Mouse (Mus musculus): ENCODE results near the gene Tas1r1.

Gene Tas1r1

DNA sequence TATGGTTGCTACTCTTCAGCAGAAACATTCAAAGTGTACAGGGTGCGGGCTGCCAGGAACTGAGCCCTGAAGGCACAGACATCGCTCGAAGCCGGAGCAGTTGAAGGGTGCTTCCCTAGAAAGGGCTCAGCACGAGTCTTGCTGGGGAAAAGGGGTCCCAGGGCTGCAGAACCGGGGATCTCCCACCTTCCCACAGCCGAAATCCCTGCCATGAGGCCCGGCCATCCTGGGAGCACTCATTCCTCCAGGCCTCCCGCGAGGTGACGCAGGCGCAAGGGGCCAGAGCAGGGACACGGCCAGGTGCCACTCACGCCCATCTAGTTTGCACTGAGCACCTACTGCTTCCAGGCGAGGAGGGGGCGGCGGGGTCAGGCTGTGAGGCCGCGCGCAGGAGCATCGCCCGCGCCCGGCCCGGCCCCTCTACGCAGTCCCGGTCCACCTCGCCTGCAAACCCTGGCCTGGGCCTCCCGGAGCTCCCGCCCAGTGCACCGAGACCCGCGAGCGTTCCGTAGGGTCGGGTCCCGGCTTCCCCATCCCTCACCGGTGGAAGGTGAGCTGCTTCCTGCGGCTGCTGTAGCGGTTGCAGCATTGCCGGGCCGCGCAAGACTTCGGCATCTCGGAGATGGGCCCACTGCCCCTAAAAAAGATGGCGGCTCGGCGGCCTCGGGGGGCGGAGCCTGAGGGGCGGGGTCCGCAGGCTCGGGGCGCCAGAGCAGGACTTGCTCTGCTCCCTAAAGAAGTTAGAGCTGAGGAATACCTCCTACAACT lies 49.8 kb downstream of the Tas1r1 start, which contains the start of gene Thap3:
Gene Thap3, minus strand, starts transcription at position 656 of the 768 bp plus-strand sequence.
- DNase-seq (ENCODE audit: low spot score), result peak; percentile 61

DNA sequence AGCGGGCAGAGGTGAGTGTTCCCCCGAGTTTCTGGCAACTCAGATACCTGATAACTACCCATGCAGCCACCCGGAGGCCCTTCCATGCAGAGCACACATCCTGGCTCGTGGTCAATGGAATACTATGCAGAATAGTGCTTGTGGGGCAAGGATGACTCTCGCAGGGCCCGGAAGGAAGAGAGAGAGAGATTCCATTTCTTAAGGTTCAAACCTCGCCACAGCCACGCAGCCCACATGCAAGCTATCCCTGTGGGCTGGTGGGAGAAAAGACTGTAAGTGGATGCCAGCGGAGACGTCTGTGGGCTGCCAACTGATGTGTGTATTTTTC lies 50.4 kb downstream of the Tas1r1 start:
- no peak for DNase-seq (ENCODE audit: low spot score)

DNA sequence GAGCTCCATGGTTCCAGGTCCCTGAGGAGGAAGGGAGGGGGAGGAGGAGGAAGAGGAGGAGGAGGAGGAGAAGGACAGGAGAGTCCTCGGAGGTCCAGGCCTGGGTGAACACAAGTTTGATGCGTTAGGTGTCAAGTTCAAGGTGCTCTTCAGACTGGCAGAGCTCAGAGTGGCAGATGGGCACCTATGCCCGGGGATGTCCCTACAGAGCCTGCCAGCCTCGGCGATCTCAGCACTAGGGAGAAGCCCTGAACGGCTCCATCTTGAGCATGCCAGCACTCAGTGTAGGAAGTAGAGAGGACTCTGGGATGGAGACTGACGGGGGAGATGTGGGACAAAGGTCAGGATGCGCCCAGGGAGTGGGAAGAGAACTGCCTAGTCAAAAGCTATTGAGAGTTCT lies 51.7 kb downstream of the Tas1r1 start:
- no peak for DNase-seq (ENCODE audit: low spot score)

DNA sequence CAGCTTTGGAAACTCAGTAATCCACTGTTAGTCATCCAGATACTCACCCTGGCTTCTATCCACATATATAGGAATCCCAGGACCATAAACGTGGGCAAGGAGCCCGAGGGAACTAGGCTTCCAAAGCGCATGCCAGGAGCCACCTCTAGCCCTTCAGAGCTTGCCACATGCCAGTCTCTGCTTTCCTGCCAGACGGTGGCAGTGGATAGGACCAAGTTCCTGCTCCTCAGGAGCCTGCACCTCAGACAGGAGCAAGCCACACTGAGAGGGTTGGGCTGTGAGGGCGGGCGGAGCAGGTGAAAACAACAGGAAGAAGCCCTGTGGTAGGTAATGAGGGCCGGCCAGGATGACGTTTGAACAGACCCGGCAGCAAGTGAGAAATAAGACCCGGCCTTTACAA lies 52.5 kb downstream of the Tas1r1 start:
- DNase-seq (ENCODE audit: low spot score), result no peak

DNA sequence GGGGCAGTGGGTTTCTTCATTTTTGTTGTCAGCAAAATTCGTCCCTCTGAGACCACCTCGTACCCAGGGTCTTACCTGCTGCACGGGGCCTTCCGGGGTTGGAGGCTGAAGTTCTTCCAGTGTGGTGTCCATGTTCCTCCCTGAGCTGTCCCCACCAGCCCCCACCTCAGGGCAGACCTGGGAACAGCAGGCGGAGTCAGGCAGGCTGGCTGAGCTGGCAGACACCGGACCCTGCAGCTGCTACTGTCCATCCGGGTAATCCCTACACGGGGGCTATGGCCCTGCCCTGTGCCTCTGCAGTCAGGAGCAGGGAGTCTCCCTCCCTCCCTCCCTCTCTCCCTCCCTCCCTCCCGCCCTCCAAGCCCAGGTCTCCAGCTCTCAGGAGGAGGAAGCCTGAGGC lies 54.8 kb downstream of the Tas1r1 start:
- no peak for DNase-seq (ENCODE audit: low spot score)

DNA sequence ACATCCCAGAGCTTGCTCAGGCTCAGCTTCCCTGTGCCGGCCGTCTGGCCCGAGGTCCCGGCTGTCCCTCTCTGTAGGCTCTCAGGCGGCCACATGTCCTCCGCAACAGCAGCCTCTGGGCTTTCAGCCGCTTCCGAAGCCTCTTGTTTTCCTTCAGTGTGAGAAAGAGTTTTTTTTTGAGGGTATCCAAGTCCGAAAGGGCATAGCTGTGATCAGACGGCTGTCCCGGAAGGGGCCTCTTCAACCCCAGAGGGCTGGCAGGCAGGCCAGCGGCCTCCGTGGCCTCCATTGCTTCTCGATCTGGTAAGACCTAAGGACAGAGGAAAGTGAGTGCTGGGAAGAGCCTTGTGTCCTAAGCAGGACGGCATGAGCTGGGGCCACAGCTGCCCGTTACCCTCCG lies 55.3 kb downstream of the Tas1r1 start:
- DNase-seq (ENCODE audit: low spot score), result no peak

DNA sequence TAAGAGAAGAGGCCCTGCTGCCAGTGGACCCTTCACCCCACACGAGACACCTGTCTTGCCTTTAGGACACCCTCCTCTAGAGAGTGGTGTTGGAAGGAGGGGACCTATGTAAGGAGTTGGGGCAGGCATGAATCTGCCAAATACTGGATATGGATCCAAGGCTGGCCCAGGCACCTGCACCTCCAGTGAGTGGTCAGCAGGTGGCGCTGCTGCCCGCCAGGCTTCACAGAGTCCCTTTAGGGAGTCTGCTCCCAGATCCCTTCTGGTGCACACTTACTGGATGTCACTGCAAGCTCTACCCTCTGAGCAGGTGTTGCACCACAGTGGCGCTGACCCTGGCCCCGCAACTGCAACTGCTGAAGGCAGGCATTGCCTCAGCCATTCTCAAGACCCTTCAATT lies 57.0 kb downstream of the Tas1r1 start:
- DNase-seq (ENCODE audit: low spot score), result peak; percentile 66

DNA sequence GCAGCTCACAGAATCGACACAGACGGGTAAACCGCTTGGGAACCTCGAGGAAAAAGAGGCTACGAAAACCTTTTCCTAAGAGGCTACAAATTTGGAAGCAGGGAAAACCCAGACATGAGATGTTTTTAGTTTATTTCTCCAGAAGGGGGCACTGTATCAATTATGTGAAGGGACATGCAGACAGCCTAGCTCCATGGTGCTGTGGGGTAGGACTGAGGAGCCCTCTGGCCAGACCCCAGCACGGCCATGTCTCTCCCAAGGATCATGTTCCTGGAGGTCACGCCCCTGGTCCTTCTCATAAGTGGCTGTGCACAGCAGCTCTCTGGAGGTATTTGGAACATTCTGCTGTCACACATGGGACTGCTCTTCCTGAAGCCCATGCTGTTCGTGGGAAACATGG lies 57.7 kb downstream of the Tas1r1 start:
- no peak for DNase-seq (ENCODE audit: low spot score)
